Mouse (Mus musculus) thymus, postnatal 4 days (tissue): ENCODE results near the gene Zmiz1.

Experiments used
- DNase-seq: peaks from one replicate; pipeline ENCODE4 v3.0.0; 2021

Zmiz1 gene

GRCm38 (mm10) chr14:25459016-25459393, at the start of gene Zmiz1:
Zmiz1 (plus strand) TSS chr14:25459185.
- DNase-seq, result peak; percentile 91

GRCm38 (mm10) chr14:25411848-25412527, 47.0 kb upstream of the Zmiz1 start:
- no peak for DNase-seq

GRCm38 (mm10) chr14:25412811-25413210, 46.2 kb upstream of the Zmiz1 start:
- DNase-seq, result no peak

- DNase-seq, result no peak
These were observed 45.5 kb upstream of the Zmiz1 start for GRCm38 (mm10) chr14:25413510-25413909.

GRCm38 (mm10) chr14:25414115-25414514, 44.9 kb upstream of the Zmiz1 start:
- no peak for DNase-seq

- DNase-seq, result peak; percentile 53
These were observed 38.8 kb upstream of the Zmiz1 start for GRCm38 (mm10) chr14:25420001-25420690.

GRCm38 (mm10) chr14:25420987-25421386, 38.0 kb upstream of the Zmiz1 start:
- DNase-seq, result no peak

GRCm38 (mm10) chr14:25421596-25422001, 37.4 kb upstream of the Zmiz1 start:
- DNase-seq, result peak; percentile 65

- no peak for DNase-seq
These were observed 36.0 kb upstream of the Zmiz1 start for GRCm38 (mm10) chr14:25422946-25423345.

GRCm38 (mm10) chr14:25423721-25424443, 35.1 kb upstream of the Zmiz1 start:
- DNase-seq, result no peak

- DNase-seq, result no peak
These were observed 20.7 kb upstream of the Zmiz1 start for GRCm38 (mm10) chr14:25438255-25438654.

GRCm38 (mm10) chr14:25440116-25440515, 18.9 kb upstream of the Zmiz1 start:
- peak; percentile 5 for DNase-seq

GRCm38 (mm10) chr14:25440777-25441176, 18.2 kb upstream of the Zmiz1 start:
- DNase-seq, result peak; percentile 5

GRCm38 (mm10) chr14:25441469-25441868, 17.5 kb upstream of the Zmiz1 start:
- peak; percentile 13 for DNase-seq

- DNase-seq, result peak; percentile 76
These were observed 16.3 kb upstream of the Zmiz1 start for GRCm38 (mm10) chr14:25442676-25443075.

GRCm38 (mm10) chr14:25447136-25447775, 11.7 kb upstream of the Zmiz1 start:
- DNase-seq, result peak; percentile 6

GRCm38 (mm10) chr14:25448471-25448870, 10.5 kb upstream of the Zmiz1 start:
- DNase-seq, result peak; percentile 6

- DNase-seq, result no peak
These were observed 7.8 kb upstream of the Zmiz1 start for GRCm38 (mm10) chr14:25451099-25451667.

GRCm38 (mm10) chr14:25451699-25452632, 7.0 kb upstream of the Zmiz1 start:
- peak; percentile 8 for DNase-seq

- peak; percentile 23 for DNase-seq
These were observed 6.4 kb upstream of the Zmiz1 start for GRCm38 (mm10) chr14:25452633-25453025.

- DNase-seq, result peak; percentile 77
These were observed 4.8 kb upstream of the Zmiz1 start for GRCm38 (mm10) chr14:25454066-25454760.
